Mouse (Mus musculus): ENCODE data around the gene Prg3. TPM values are rescaled to one million over a fixed set of nuclear protein-coding genes. Genes with fewer than 3 reads are reported as not detected.

Prg3 gene
- polyA plus RNA-seq (2016; fragmentation: Nextera tagmentation; extraction: Ambion mirVana), result 0.49 TPM in 1 of 2 replicates, not detected in the other

GRCm38 (mm10) chr2:84987930-84988329, at the start of gene Prg3:
Prg3 (plus strand) TSS chr2:84988215.
- 85% methylated on average over 1 of the region's 1 CpGs for WGBS
- Histone ChIP-seq H3K27ac (ENCODE audit: poor library complexity, severe bottlenecking) (no peak within 1 kb of the TSS), H3K4me2 (no peak within 1 kb of the TSS)

GRCm38 (mm10) chr2:84938249-84938946, 49.6 kb upstream of the Prg3 start:
- Histone ChIP-seq H3K9ac (peak overlapping the region; percentile 81), H3K4me2 (peak overlapping the region; percentile 74), H3K27me3 (replicated peaks) (no peaks in the 10 kb centered on the region), H3K9me3 (replicated peaks) (no peaks in the 10 kb centered on the region), H3K4me1 (replicated peaks) (peaks cover 16% of the 10 kb centered on the region), H3K36me3 (peaks cover 7% of the 10 kb centered on the region; the same call in 1 of the 2 replicates), H3K4me3 (peak overlapping the region; percentile 54), H3K27ac (ENCODE audit: poor library complexity, severe bottlenecking) (peak overlapping the region; percentile 92)
- 34% methylated on average over 5 of the region's 5 CpGs for WGBS
- peak; percentile 87 for ATAC-seq (ENCODE audit: insufficient number of reproducible peaks, low FRiP score)

More at GRCm38 (mm10) chr2:84987930-84988329, at the start of gene Prg3:
- no peaks in the 10 kb centered on the region for H3K36me3 ChIP-seq
- no peaks in the 10 kb centered on the region for H3K4me1 ChIP-seq (replicated peaks)
- no peaks in the 10 kb centered on the region for H3K9me3 ChIP-seq (replicated peaks)
- ATAC-seq (ENCODE audit: insufficient number of reproducible peaks, low FRiP score), result no peak
- H3K4me3 ChIP-seq, result no peak within 1 kb of the TSS
- no peak within 1 kb of the TSS for H3K9ac ChIP-seq
- H3K27me3 ChIP-seq (replicated peaks), result no peaks in the 10 kb centered on the region

GRCm38 (mm10) chr2:84939306-84939705, 48.7 kb upstream of the Prg3 start:
- H3K4me3 ChIP-seq, result no peak overlapping the region
- WGBS, result 80% methylated on average over 3 of the region's 3 CpGs

GRCm38 (mm10) chr2:84939711-84940110, 48.3 kb upstream of the Prg3 start:
- Histone ChIP-seq H3K4me1 (replicated peaks) (peaks cover 16% of the 10 kb centered on the region), H3K4me3 (no peak overlapping the region), H3K9ac (no peak overlapping the region), H3K27ac (ENCODE audit: poor library complexity, severe bottlenecking) (no peak overlapping the region), H3K9me3 (replicated peaks) (no peaks in the 10 kb centered on the region), H3K27me3 (replicated peaks) (no peaks in the 10 kb centered on the region), H3K4me2 (no peak overlapping the region), H3K36me3 (peaks cover 18% of the 10 kb centered on the region)
- WGBS, result 88% methylated on average over 6 of the region's 6 CpGs
- ATAC-seq (ENCODE audit: insufficient number of reproducible peaks, low FRiP score), result no peak

More at GRCm38 (mm10) chr2:84939306-84939705, 48.7 kb upstream of the Prg3 start:
- H3K27ac ChIP-seq (ENCODE audit: poor library complexity, severe bottlenecking), result peak overlapping the region; percentile 27; the same call in 1 of the 2 replicates
- peaks cover 16% of the 10 kb centered on the region for H3K4me1 ChIP-seq (replicated peaks)
- H3K27me3 ChIP-seq (replicated peaks), result no peaks in the 10 kb centered on the region
- no peak overlapping the region for H3K9ac ChIP-seq
- H3K36me3 ChIP-seq, result peaks cover 14% of the 10 kb centered on the region
- no peak for ATAC-seq (ENCODE audit: insufficient number of reproducible peaks, low FRiP score)
- H3K4me2 ChIP-seq, result peak overlapping the region; percentile 74; the same call in 1 of the 2 replicates
- no peaks in the 10 kb centered on the region for H3K9me3 ChIP-seq (replicated peaks)

GRCm38 (mm10) chr2:84941332-84941731, 46.7 kb upstream of the Prg3 start:
- WGBS, result 61% methylated on average over 2 of the region's 2 CpGs

GRCm38 (mm10) chr2:84941795-84942194, 46.2 kb upstream of the Prg3 start:
- 94% methylated on average over 4 of the region's 4 CpGs for WGBS
- Histone ChIP-seq H3K27me3 (replicated peaks) (no peaks in the 10 kb centered on the region), H3K4me3 (no peak overlapping the region), H3K4me1 (replicated peaks) (peaks cover 16% of the 10 kb centered on the region), H3K27ac (ENCODE audit: poor library complexity, severe bottlenecking) (no peak overlapping the region), H3K4me2 (no peak overlapping the region), H3K9ac (no peak overlapping the region), H3K9me3 (replicated peaks) (no peaks in the 10 kb centered on the region), H3K36me3 (peaks cover 32% of the 10 kb centered on the region)
- ATAC-seq (ENCODE audit: insufficient number of reproducible peaks, low FRiP score), result no peak

More at GRCm38 (mm10) chr2:84941332-84941731, 46.7 kb upstream of the Prg3 start:
- Histone ChIP-seq H3K4me3 (no peak overlapping the region), H3K36me3 (peaks cover 27% of the 10 kb centered on the region), H3K9me3 (replicated peaks) (no peaks in the 10 kb centered on the region), H3K27ac (ENCODE audit: poor library complexity, severe bottlenecking) (no peak overlapping the region), H3K4me1 (replicated peaks) (peaks cover 16% of the 10 kb centered on the region), H3K4me2 (no peak overlapping the region), H3K9ac (no peak overlapping the region), H3K27me3 (replicated peaks) (no peaks in the 10 kb centered on the region)
- ATAC-seq (ENCODE audit: insufficient number of reproducible peaks, low FRiP score), result no peak

GRCm38 (mm10) chr2:84947154-84947771, 40.8 kb upstream of the Prg3 start:
- Histone ChIP-seq H3K4me2 (no peak overlapping the region), H3K4me3 (no peak overlapping the region), H3K9me3 (replicated peaks) (no peaks in the 10 kb centered on the region), H3K9ac (no peak overlapping the region), H3K36me3 (peaks cover 83% of the 10 kb centered on the region), H3K27ac (ENCODE audit: poor library complexity, severe bottlenecking) (no peak overlapping the region), H3K4me1 (replicated peaks) (no peaks in the 10 kb centered on the region), H3K27me3 (replicated peaks) (no peaks in the 10 kb centered on the region)
- 82% methylated on average over 3 of the region's 3 CpGs for WGBS
- ATAC-seq (ENCODE audit: insufficient number of reproducible peaks, low FRiP score), result no peak

GRCm38 (mm10) chr2:84948252-84948651, 39.8 kb upstream of the Prg3 start:
- 94% methylated on average over 7 of the region's 7 CpGs for WGBS
- H3K4me3 ChIP-seq, result no peak overlapping the region
- H3K9ac ChIP-seq, result no peak overlapping the region
- H3K4me1 ChIP-seq (replicated peaks), result no peaks in the 10 kb centered on the region
- H3K27ac ChIP-seq (ENCODE audit: poor library complexity, severe bottlenecking), result no peak overlapping the region
- H3K4me2 ChIP-seq, result no peak overlapping the region
- no peaks in the 10 kb centered on the region for H3K27me3 ChIP-seq (replicated peaks)
- ATAC-seq (ENCODE audit: insufficient number of reproducible peaks, low FRiP score), result no peak
- peaks cover 86% of the 10 kb centered on the region for H3K36me3 ChIP-seq
- no peaks in the 10 kb centered on the region for H3K9me3 ChIP-seq (replicated peaks)

- Histone ChIP-seq H3K4me1 (replicated peaks) (no peaks in the 10 kb centered on the region), H3K27ac (ENCODE audit: poor library complexity, severe bottlenecking) (no peak overlapping the region), H3K9ac (no peak overlapping the region), H3K4me2 (no peak overlapping the region), H3K36me3 (peaks cover 88% of the 10 kb centered on the region), H3K9me3 (replicated peaks) (no peaks in the 10 kb centered on the region), H3K27me3 (replicated peaks) (no peaks in the 10 kb centered on the region), H3K4me3 (no peak overlapping the region)
- 81% methylated on average over 2 of the region's 2 CpGs for WGBS
- no peak for ATAC-seq (ENCODE audit: insufficient number of reproducible peaks, low FRiP score)
Observed at GRCm38 (mm10) chr2:84948721-84949120, 39.3 kb upstream of the Prg3 start.

- WGBS, result 82% methylated on average over 8 of the region's 8 CpGs
- H3K27me3 ChIP-seq (replicated peaks), result no peaks in the 10 kb centered on the region
- H3K36me3 ChIP-seq, result peaks cover 88% of the 10 kb centered on the region
Observed at GRCm38 (mm10) chr2:84951027-84951426, 37.0 kb upstream of the Prg3 start.

GRCm38 (mm10) chr2:84952251-84952650, 35.8 kb upstream of the Prg3 start:
- H3K36me3 ChIP-seq, result peaks cover 88% of the 10 kb centered on the region
- no peaks in the 10 kb centered on the region for H3K9me3 ChIP-seq (replicated peaks)
- no peak overlapping the region for H3K27ac ChIP-seq (ENCODE audit: poor library complexity, severe bottlenecking)
- WGBS, result 86% methylated on average over 1 of the region's 1 CpGs
- H3K9ac ChIP-seq, result no peak overlapping the region
- H3K4me3 ChIP-seq, result no peak overlapping the region
- no peaks in the 10 kb centered on the region for H3K4me1 ChIP-seq (replicated peaks)
- no peak for ATAC-seq (ENCODE audit: insufficient number of reproducible peaks, low FRiP score)
- H3K4me2 ChIP-seq, result no peak overlapping the region
- H3K27me3 ChIP-seq (replicated peaks), result no peaks in the 10 kb centered on the region

More at GRCm38 (mm10) chr2:84951027-84951426, 37.0 kb upstream of the Prg3 start:
- no peak for ATAC-seq (ENCODE audit: insufficient number of reproducible peaks, low FRiP score)
- Histone ChIP-seq H3K4me3 (no peak overlapping the region), H3K4me2 (no peak overlapping the region), H3K9me3 (replicated peaks) (no peaks in the 10 kb centered on the region), H3K4me1 (replicated peaks) (no peaks in the 10 kb centered on the region), H3K27ac (ENCODE audit: poor library complexity, severe bottlenecking) (no peak overlapping the region), H3K9ac (no peak overlapping the region)
